Mouse (Mus musculus) large intestine, adult 2 months (tissue): Measurements from ENCODE around the gene Shank2. TPM values are rescaled to one million over a fixed set of nuclear protein-coding genes. Genes with fewer than 3 reads are reported as not detected.
A peak's percentile ranks its signal among the peaks of the same experiment; 100 is the strongest.

Experiments
- DNase-seq: peaks from one replicate; pipeline ENCODE4 v3.0.0-alpha.2; 2012; ENCODE audit warnings: low read depth, low spot score
- WGBS: fragments of 180-500 bp; shearing (Covaris S2); methylation state at CpG from one replicate; pipeline ENCODE4 v1.1.7; 2018; 5-methylcytosine and 5-hydroxymethylcytosine counted together
- polyA plus RNA-seq: library from polyadenylated mRNA; depleted of rRNA; stranded (reverse); fragments of >200 nt; gene quantifications from 2 replicates; pipeline ENCODE4 v1.2.3, GENCODE M21; 2012

Gene Shank2
- polyA plus RNA-seq, 1 experiment, result 2.3 TPM

GRCm38 (mm10) chr7:144441466-144441865, 439.7 kb downstream of the Shank2 start:
- WGBS, result 86% methylated on average over 11 of the region's 11 CpGs
- DNase-seq, result no peak

DNA sequence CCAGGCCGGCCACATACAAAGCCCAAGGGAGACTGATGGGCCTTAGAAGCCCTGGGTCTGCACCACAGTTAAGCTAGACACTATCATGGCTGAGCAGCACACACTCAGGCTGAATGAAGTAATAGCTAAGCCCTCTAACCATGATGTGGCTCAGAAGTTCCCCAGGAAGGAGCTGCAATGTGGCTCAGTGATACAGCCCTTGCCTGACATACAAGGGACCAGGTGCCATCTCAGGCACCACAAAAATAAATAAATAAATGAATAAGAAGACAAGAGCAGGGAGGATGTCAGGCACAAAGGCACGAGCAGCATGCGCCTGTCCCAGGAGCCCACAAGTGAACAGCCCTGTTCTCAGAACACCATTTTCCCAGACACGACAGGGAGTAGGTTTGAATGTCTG, 440.2 kb downstream of the Shank2 start:
- DNase-seq, result no peak
- 93% methylated on average over 4 of the region's 4 CpGs for WGBS

DNA sequence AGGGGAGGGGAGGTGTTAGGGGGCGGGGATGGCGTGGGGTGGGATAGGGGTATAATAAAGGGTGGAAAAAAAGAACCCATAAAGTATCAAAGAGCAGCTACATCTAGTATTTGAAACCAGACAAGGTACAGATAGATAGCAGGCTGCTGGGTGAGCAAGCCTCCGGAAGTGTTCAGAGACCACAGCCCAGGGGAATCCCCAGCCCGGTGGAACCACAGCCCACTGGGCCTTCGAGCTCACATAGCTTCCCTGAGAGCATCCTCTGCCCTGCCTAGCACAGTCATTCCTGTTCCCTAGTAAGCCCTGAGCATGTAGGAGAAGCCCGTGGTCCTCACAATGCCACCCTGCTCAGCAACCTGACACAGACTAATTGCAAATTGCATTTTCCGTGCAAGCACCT, 443.1 kb downstream of the Shank2 start:
- WGBS, result 89% methylated on average over 7 of the region's 7 CpGs
- DNase-seq, result no peak

- DNase-seq, result no peak
- WGBS, result 87% methylated on average over 3 of the region's 3 CpGs
Observed at GRCm38 (mm10) chr7:144447146-144447545, 445.4 kb downstream of the Shank2 start.

DNA sequence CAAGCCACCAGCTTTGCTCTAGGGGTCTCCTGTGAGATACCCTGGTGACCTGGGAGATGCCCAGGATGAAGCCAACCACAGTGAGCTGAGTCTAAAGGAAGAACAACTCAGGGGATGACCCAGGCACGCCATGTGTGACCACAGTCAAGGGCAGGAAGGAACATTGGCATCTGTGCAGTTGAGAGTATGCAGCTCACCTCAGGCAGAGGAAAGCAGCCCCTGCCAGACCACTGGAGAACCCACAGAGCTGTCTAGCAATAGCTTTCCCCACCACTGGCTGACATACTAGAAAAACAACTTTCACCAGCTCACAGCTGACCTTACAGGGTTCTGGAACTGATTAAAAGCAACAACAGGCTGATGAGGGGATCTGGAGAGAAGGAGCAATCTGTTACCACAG, 446.5 kb downstream of the Shank2 start:
- 93% methylated on average over 1 of the region's 1 CpGs for WGBS
- DNase-seq, result no peak

DNA sequence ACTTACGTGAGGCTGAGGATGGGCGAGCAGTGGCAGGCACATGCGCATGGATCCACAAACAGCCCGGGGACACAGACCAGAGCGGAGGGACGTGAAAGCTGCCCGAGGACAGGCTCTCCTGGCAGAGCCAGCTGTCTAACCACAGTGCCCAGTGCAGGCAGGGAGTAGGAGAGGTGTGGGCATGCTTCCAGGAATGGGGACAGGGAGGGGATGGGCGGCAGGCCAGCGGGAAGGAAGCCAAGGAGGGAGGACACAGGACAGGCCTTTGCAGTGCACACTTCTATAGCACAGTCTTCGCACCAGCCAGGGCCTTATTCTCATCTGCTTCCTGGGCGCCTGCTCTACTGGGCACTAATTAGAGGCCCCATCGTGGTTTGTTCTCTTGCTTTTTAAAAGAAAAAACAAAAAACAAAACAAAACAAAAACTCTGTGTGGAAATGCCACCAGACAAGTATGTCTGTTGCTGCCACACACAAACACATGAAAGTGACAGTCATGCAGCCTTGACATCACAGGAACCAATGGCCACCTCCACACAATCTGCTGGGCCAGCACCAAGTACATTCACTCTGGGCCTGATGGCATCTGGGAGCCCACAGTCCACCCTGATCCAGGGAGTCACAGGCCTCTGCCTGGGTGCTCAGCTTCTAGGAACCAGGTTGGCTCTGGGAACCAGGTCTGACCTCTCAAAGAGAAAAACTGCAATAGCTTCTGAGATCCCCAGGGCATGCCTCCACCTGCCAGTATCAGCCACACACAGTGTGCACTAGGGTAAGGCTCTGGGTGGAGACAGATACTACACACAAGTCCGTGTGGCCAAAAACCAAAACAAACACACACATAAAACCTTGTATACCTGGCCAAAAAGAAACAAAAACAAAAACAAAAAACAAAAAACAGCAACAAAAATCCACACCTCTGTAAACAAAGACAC, 448.2 kb downstream of the Shank2 start:
- DNase-seq, result peak; percentile 57
- WGBS, result 37% methylated on average over 13 of the region's 13 CpGs

DNA sequence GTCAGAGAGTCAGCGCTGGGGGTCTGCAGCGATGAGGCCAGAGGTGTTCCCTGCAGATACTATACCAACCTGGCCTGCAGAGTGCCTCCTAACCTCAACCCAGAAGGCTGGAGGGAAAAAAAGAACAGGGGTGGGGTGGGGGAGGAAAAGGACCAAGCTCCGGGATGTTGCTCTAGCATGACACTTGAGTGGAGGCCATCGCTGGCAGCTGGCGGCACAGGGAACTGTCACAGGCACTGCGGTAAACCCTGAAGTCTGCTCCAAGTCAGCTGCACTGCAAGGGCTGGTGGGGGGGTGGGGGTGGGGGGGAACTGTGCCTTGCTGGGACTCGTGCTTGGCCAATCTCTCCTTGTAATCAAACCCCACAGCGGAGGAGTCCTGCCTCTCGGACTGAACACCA, 448.9 kb downstream of the Shank2 start:
- 92% methylated on average over 9 of the region's 9 CpGs for WGBS
- DNase-seq, result no peak

DNA sequence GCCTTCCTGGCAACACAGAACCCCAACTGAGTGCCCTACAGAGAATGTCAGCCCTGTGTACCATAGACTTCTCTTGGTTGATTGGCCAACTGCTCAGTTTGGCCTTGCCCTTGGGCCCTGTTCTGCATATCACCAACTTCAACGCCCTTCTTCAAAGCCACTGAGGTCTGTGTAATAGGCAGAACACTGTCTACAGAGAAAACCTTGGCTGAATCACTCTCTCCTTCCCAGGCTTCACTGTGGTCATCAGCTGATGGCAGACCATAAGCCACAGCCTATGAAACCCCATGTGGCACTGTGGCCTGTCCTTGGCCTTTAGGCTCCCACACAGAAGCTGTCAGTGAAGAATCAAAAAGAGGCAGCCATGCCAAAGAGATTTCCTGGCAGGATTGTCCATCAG, 457.2 kb downstream of the Shank2 start:
- no peak for DNase-seq
- 84% methylated on average over 1 of the region's 1 CpGs for WGBS

GRCm38 (mm10) chr7:144461246-144461902, 459.6 kb downstream of the Shank2 start:
- WGBS, result 90% methylated on average over 6 of the region's 6 CpGs
- DNase-seq, result no peak

DNA sequence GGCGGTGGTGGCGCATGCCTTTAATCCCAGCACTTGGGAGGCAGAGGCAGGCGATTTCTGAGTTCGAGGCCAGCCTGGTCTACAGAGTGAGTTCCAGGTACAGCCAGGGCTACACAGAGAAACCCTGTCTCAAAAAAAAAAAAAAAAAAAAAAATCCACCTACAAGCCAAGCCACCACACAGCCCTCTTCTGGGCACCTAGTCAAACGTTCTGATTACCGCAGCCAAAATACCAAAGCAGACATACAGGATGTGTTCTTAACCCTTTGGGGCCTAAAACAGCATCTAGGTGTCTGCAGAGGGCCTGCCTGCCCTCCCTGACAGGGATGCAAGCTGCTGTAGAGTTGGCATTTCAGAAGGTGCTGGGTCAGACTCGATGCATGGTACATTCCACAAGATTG, 460.8 kb downstream of the Shank2 start:
- 77% methylated on average over 7 of the region's 7 CpGs for WGBS
- DNase-seq, result no peak

DNA sequence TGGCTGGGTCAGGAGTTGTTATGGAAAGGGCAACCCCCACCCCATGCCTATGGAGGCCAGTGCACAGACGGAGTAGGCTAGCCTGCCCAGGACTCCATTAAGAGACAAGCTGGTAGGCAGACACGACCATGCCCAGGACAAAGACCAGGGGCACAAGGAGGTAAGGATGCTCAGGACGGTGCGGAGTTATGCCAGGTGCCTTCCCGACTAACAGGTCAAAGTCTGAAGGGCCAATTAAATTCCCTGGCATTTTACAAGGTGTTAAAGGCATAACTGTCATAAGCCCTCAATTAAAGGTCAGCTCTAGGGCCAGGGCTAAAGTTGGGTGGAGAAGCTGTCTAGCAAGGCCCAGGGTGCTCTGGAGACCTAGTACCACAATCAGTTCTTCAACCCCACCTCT, 467.0 kb downstream of the Shank2 start:
- DNase-seq, result peak; percentile 71
- WGBS, result 26% methylated on average over 5 of the region's 5 CpGs

- peak; percentile 29 for DNase-seq
- WGBS, result 1% methylated on average over 4 of the region's 4 CpGs
Observed at GRCm38 (mm10) chr7:144469181-144469641, 467.5 kb downstream of the Shank2 start.

DNA sequence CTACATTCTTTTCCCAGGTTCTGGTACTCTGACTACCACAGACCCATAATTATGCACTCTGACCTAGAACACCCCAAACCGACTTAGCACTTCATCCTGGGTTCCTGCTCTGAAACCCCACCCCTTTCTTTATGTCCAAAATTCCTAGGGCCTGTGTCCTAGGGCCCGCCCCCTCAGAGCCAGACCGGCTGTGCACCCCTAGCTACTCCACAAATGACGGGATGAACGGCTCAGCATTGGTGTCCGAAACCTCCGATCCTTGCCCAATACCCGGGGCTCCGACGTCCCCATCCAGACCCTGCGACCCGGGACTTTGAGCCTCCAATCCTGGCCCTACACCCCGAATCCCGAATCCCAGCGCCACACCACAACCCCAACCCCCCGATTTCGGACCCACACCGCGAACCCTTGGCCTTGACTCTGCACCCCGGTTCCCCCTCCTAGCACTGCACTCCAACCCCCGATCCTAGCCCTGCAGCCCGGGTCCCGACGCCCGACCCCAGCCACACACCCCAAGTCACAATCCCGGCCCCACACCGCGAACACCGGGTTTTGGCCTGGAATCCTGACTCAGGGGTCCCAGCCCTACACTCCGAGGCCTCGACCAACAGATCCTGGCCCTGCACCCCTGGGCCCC, 468.3 kb downstream of the Shank2 start:
- WGBS, result 6% methylated on average over 31 of the region's 31 CpGs

DNA sequence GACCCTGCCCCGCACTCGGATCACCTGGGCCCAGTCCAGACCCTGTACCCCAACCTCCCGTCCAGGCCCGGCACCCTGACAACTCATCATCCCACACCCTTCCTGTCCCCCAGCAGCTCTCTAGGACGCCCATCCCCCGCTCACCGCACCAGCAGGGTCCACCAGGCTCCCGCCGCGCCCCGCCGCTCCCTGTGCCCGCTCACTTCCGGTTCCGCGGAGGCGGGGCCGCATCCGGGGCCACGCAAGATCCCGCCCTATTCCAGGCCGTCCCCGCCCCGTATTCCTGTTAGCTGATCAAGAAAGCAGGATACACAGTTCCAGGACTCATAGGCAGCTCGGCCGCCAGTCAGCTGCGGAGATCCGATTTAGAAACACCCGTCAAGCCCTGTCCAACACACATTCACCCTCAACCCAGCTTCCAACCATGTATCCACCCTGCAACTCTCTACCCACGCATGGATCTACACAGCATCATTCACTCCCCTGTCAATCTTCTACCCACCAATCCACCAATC, 468.9 kb downstream of the Shank2 start, which contains the start of gene Cttn:
TSS of gene Cttn (minus strand) at position 465 of the 515 bp plus-strand sequence.
- 3% methylated on average over 30 of the region's 30 CpGs for WGBS
- DNase-seq, result peak; percentile 60

More for the DNA sequence above, 468.3 kb downstream of the Shank2 start:
- no peak for DNase-seq

DNA sequence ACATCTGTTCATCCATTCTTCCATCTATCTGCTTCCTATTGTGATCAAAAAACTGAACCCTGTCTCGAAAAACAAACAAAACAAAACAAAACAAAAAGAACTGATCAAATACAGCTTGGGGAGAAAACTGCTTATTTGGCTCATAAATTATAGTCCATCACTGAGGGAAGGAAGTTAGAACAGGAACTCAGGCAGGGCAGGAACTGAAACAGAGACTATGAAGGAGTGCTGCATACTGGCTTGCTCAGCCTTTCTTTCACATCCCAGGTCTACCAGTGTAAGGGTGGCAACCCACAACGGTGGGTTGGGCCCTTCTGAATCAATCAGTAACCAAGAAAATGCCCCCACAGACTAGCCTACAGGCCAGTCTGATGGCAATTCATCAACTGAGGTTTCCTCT, 469.4 kb downstream of the Shank2 start:
- WGBS, result 52% methylated on average over 2 of the region's 2 CpGs

DNA sequence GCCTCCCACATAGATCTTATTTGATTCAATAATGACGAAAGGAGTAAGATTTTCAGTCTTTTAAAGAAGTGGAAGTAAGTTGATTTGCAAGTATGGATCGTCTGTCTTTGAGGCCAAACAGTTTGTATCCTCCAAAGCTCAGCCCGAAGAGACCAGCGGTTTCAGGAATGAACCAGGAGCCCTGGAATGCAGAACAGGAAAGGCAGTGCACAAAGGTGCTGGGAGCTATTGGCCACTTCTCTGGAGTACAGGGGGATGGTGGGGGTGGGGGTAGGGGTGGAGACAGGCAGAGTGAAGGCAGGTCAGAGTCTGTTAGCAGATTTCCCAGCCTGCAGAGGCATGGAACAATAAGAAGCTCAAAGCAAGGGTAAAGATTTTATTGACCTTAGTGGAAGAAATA, 471.8 kb downstream of the Shank2 start:
- WGBS, result 53% methylated on average over 4 of the region's 4 CpGs

More for the DNA sequence above, 469.4 kb downstream of the Shank2 start:
- no peak for DNase-seq

More for the DNA sequence above, 471.8 kb downstream of the Shank2 start:
- DNase-seq, result no peak
